Mouse (Mus musculus): ENCODE results near the gene Rgs8. TPM values are rescaled to one million over a fixed set of nuclear protein-coding genes. Genes with fewer than 3 reads are reported as not detected.

Gene Rgs8
- polyA plus RNA-seq, 1 experiment from 2014 or later = 0.23 TPM

DNA sequence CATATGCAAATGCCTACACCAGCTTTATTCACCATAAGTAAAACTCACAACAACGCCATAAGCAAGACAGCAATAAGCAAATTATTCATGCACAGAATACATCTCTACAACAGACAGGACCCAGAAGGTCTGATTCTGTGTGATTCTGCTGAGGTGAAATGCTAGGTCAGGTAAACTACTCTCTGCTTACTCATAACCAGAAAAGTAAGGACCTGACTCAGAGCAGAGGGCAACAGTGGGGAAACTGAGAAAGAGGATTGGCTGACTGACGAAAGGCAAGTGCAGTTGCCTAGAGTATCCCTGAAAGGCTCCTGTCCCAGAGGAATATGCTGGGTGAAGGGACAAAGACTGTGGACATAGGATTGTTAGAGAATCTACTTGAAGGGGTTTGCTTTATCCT is 59.8 kb downstream of the Rgs8 start:
- Histone ChIP-seq H3K9me3 (no peaks in the 10 kb centered on the region), H3K4me2 (replicated peaks) (no peak overlapping the region), H3K9ac (no peak overlapping the region), H3K4me3 (replicated peaks) (no peak overlapping the region), H3K4me1 (replicated peaks) (peaks cover 9% of the 10 kb centered on the region; the same call in 1 of the 2 replicates), H3K27me3 (replicated peaks) (no peaks in the 10 kb centered on the region; the same call in 1 of the 2 replicates), H3K27ac (no peak overlapping the region), H3K36me3 (no peaks in the 10 kb centered on the region)
- no peak for ATAC-seq
- WGBS = 90% methylated on average over 2 of the region's 2 CpGs

DNA sequence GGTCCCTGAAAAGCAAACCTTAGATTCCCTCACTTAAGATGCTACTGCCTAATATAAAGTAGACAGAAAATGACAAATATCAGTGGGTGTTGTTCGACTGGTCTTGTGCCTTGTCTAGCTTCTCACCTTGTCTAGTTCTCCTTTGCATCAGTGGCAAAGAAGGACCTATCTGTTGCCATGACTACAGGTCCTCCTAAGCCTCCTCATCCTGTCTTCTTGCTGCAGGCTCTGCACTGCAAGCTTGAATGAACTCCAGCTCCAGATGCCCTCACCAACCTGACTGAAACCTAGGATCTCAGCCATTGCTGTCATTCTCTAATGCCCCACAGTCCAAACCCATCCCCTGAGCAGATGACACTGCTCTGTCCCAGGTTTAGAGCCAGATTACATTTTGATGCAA is 65.2 kb downstream of the Rgs8 start:
- H3K4me3 ChIP-seq (replicated peaks) = no peak overlapping the region
- no peak overlapping the region for H3K4me2 ChIP-seq (replicated peaks)
- 79% methylated on average over 1 of the region's 1 CpGs for WGBS
- no peaks in the 10 kb centered on the region for H3K9me3 ChIP-seq
- no peaks in the 10 kb centered on the region for H3K36me3 ChIP-seq
- no peaks in the 10 kb centered on the region; the same call in 1 of the 2 replicates for H3K27me3 ChIP-seq (replicated peaks)
- H3K27ac ChIP-seq = no peak overlapping the region
- ATAC-seq = no peak
- no peaks in the 10 kb centered on the region for H3K4me1 ChIP-seq (replicated peaks)
- no peak overlapping the region for H3K9ac ChIP-seq

DNA sequence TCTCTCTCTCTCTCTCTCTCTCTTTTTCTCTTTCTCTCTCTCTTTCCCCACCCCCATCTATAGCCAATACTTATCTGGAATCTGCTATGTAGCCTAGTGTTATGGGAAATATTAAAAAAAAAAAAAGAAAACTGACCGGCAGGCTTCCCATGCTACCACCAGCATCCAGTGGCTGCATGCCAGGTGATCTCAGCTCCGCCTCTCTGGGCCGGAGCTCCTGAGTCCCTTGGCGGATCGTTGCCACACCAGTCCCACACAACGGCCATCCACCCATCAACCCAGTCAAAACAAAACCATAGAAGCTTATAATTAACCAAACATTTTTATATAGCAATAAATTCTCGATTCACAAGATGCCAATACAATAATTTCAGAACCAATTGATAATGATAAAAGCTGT is 68.1 kb downstream of the Rgs8 start:
- 82% methylated on average over 7 of the region's 7 CpGs for WGBS
- no peak for ATAC-seq
- Histone ChIP-seq H3K36me3 (no peaks in the 10 kb centered on the region), H3K27me3 (replicated peaks) (no peaks in the 10 kb centered on the region), H3K4me1 (replicated peaks) (no peaks in the 10 kb centered on the region), H3K9ac (no peak overlapping the region), H3K27ac (no peak overlapping the region), H3K9me3 (no peaks in the 10 kb centered on the region), H3K4me3 (replicated peaks) (no peak overlapping the region), H3K4me2 (replicated peaks) (no peak overlapping the region)

DNA sequence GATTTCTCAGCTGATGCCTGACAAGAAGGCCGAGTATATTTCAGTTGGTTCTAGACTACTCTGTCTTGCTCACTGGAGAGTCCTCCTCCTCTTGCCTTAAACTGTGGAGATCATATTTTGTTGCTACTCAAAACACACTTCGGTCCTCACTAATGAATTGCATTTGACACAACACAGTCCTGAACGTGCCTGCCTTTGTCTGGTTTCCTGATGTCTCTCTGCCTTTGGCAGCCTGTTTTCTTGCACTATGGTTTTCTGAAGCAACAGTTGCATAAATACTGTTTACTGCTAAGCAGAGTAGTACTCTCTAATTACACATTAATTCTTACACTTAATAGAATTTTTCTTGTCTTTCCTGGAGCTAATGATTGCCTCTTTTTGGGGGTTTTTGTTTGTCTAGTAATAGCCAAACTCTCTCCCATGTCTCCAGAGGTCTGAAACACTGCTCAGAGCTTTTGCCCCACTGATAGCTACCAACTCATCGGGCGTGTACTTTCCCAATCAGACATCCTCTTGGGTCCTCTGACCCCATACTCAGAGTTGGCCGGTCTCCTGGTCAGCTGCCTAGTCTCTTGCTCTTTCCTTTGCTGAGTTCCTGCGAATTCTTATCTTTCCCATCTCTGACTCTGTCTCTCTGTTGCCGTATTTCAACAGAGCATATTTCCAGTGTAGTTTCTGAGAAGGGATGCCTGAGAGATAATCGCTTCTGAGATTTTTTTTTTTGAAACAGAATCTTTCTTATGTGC is 68.9 kb downstream of the Rgs8 start:
- ATAC-seq = no peak
- WGBS = 78% methylated on average over 9 of the region's 9 CpGs
- no peak overlapping the region for H3K4me2 ChIP-seq (replicated peaks)

DNA sequence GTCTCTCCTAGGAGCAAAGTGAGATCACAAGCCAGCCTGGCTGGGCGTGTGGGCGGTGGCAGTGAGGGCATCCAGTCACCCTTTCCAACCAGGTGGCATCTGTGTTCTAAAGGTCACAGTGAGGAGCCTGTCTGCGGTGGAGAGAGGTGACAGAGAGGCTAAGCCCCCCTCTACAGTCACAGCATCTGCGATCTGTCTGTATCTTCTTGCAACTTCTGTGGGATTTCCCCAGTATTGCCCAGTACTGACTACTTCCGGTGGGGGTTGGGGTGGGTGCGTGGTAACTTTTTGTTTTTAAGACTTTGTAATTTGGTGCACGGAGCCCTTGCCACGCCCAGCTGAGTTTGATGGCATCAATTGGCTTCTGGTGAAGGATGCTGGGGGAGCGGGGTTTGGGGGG is 70.6 kb downstream of the Rgs8 start:
- H3K27ac ChIP-seq = no peak overlapping the region
- no peaks in the 10 kb centered on the region for H3K27me3 ChIP-seq (replicated peaks)
- H3K4me3 ChIP-seq (replicated peaks) = no peak overlapping the region
- 73% methylated on average over 9 of the region's 9 CpGs for WGBS
- H3K4me1 ChIP-seq (replicated peaks) = no peaks in the 10 kb centered on the region
- no peak overlapping the region for H3K4me2 ChIP-seq (replicated peaks)
- no peak for ATAC-seq
- H3K9me3 ChIP-seq = no peaks in the 10 kb centered on the region
- no peaks in the 10 kb centered on the region for H3K36me3 ChIP-seq
- H3K9ac ChIP-seq = no peak overlapping the region

More for the DNA sequence above, 68.9 kb downstream of the Rgs8 start:
- Histone ChIP-seq H3K27me3 (replicated peaks) (no peaks in the 10 kb centered on the region), H3K4me3 (replicated peaks) (no peak overlapping the region), H3K36me3 (no peaks in the 10 kb centered on the region), H3K4me1 (replicated peaks) (no peaks in the 10 kb centered on the region), H3K27ac (no peak overlapping the region), H3K9me3 (no peaks in the 10 kb centered on the region), H3K9ac (no peak overlapping the region)

DNA sequence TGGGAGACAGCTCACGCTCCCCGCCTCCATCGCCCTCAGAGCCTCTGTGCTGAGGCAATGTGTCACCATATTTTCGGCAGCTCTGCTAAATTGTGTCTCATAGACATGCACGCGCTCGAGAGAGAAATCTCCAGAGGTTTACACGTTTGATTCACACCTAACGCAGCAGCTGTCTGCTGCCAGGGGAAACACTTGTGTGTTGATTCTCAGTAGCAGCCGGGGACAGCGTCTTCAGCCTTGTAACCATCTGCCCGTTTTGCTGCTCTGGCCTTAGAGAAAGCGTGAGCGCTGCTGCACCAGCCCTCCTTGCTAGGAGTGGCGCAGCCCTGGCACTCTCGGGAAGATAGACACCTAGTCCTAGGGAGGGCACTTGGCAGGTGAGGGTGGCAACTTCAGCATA is 73.8 kb downstream of the Rgs8 start:
- Histone ChIP-seq H3K27me3 (replicated peaks) (no peaks in the 10 kb centered on the region), H3K4me2 (replicated peaks) (no peak overlapping the region), H3K27ac (no peak overlapping the region), H3K4me3 (replicated peaks) (no peak overlapping the region), H3K36me3 (no peaks in the 10 kb centered on the region), H3K4me1 (replicated peaks) (no peaks in the 10 kb centered on the region), H3K9ac (no peak overlapping the region), H3K9me3 (no peaks in the 10 kb centered on the region)
- no peak for ATAC-seq
- 81% methylated on average over 16 of the region's 16 CpGs for WGBS

DNA sequence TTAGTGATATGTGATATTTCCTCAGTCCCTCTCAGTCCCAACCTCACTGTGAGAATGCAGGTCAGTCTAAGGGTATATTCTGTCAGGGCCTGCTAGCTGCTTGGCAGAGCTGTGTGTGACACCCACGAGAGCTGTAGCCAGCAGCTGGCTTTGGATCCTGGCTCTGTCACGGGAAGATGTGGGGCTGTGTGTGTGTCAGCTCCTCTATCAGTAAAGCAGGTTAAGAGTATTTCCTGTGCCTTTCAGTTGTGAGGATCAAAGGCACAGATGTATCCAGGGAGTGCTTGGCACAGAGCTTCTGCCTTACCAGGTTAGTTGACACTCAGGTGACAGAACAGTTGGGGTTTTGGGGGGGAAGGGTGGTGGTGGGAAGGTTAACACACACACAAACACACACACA is 77.0 kb downstream of the Rgs8 start:
- Histone ChIP-seq H3K9ac (no peak overlapping the region), H3K9me3 (no peaks in the 10 kb centered on the region), H3K27me3 (replicated peaks) (no peaks in the 10 kb centered on the region), H3K27ac (no peak overlapping the region), H3K36me3 (no peaks in the 10 kb centered on the region), H3K4me2 (replicated peaks) (no peak overlapping the region), H3K4me3 (replicated peaks) (no peak overlapping the region), H3K4me1 (replicated peaks) (no peaks in the 10 kb centered on the region)
- ATAC-seq = no peak
- 54% methylated on average over 2 of the region's 2 CpGs for WGBS

DNA sequence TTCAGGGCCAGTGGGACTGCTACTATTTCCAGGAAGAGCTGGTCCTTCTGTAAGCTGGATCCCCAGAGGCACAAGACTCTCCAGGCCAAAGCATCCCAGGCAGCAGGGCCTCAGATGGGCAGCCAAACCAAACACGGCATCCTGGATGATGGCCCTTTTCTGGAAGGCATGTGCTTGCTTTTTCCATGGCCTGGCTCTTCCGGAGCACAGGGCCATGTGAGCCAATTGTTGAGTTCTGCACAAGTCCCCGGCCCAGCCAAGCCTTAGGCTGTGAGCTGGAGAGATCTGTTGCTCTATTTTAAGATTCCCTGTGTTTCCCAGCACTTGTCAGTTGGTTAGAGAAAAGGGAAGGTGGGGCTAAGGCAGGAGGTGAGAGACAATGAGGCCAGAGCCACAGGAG is 77.8 kb downstream of the Rgs8 start:
- Histone ChIP-seq H3K9ac (no peak overlapping the region), H3K9me3 (no peaks in the 10 kb centered on the region), H3K36me3 (no peaks in the 10 kb centered on the region), H3K4me1 (replicated peaks) (no peaks in the 10 kb centered on the region), H3K27ac (no peak overlapping the region), H3K27me3 (replicated peaks) (no peaks in the 10 kb centered on the region), H3K4me2 (replicated peaks) (no peak overlapping the region), H3K4me3 (replicated peaks) (no peak overlapping the region)
- WGBS = 53% methylated on average over 3 of the region's 3 CpGs
- no peak for ATAC-seq

DNA sequence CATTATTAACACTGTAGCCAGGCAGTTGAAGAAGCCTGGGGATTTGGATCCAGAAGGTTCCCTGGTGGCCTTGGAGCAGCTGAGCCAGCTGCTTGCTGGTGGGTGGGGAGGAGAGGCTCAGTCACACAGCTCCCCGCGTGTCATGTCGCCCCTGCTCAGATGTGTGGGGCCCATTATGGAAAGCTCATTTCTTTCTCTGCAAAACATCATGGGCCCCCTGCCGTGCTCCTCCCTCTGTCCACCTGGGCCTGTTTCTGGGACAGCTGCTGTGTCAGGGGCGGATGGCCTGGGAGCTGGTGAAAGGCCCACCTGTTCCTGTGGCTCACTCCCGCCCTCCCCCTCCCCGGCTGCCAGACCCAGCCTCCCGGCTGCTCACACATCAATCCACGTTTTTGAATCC is 80.4 kb downstream of the Rgs8 start:
- H3K4me1 ChIP-seq (replicated peaks) = no peaks in the 10 kb centered on the region
- no peak for ATAC-seq
- WGBS = 50% methylated on average over 9 of the region's 9 CpGs
- no peaks in the 10 kb centered on the region for H3K36me3 ChIP-seq
- no peak overlapping the region for H3K4me2 ChIP-seq (replicated peaks)
- H3K27ac ChIP-seq = no peak overlapping the region
- peaks cover 8% of the 10 kb centered on the region; the same call in 1 of the 2 replicates for H3K27me3 ChIP-seq (replicated peaks)
- H3K9ac ChIP-seq = no peak overlapping the region
- no peaks in the 10 kb centered on the region for H3K9me3 ChIP-seq
- no peak overlapping the region for H3K4me3 ChIP-seq (replicated peaks)

DNA sequence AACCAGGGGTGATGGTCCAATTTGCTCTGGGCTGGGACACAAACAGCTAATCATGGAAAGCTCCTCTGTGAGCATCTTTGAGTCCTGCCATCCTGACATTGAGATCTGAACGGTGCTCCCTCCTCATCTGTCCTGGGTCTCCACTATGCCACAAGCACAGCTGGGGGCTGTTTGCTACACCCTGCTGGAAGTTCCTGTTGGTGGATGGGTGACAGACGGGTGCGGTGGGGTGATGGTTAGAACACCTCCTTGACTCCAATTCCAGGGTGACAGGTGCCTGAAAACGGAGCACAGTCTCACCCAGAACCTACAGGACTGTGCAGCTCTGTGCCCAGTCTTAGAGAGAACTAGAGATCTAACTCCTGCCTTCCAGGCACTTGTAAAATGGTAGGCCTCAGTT is 82.0 kb downstream of the Rgs8 start:
- no peaks in the 10 kb centered on the region for H3K4me1 ChIP-seq (replicated peaks)
- H3K27ac ChIP-seq = no peak overlapping the region
- 78% methylated on average over 4 of the region's 4 CpGs for WGBS
- no peaks in the 10 kb centered on the region for H3K36me3 ChIP-seq
- no peak overlapping the region for H3K9ac ChIP-seq
- H3K9me3 ChIP-seq = no peaks in the 10 kb centered on the region
- H3K4me3 ChIP-seq (replicated peaks) = no peak overlapping the region
- H3K27me3 ChIP-seq (replicated peaks) = peaks cover 24% of the 10 kb centered on the region
- no peak for ATAC-seq
- H3K4me2 ChIP-seq (replicated peaks) = no peak overlapping the region

DNA sequence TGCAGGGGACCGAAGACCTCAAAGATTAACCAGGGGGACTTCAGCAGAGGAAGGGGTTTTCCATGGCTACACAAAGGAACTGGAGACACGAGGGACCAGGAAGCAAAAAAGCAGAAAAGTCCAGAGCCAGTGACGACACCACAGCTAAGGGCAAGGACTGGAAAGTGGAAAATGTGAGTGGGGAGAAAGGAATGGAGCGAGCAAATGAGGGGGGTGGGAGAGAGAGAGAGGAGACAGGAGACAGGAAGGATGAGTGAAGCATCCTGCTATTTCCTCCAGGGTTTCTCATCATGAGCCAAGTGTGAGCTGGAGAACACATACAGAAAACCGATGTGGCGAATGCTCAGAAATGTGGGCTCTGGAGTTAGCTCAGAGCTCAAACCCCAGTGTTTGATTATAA is 83.3 kb downstream of the Rgs8 start:
- Histone ChIP-seq H3K4me2 (replicated peaks) (no peak overlapping the region), H3K4me1 (replicated peaks) (peaks cover 4% of the 10 kb centered on the region; the same call in 1 of the 2 replicates), H3K9me3 (no peaks in the 10 kb centered on the region), H3K4me3 (replicated peaks) (no peak overlapping the region), H3K27me3 (replicated peaks) (peaks cover 34% of the 10 kb centered on the region), H3K9ac (no peak overlapping the region), H3K36me3 (no peaks in the 10 kb centered on the region), H3K27ac (no peak overlapping the region)
- no peak for ATAC-seq
- 55% methylated on average over 6 of the region's 6 CpGs for WGBS

DNA sequence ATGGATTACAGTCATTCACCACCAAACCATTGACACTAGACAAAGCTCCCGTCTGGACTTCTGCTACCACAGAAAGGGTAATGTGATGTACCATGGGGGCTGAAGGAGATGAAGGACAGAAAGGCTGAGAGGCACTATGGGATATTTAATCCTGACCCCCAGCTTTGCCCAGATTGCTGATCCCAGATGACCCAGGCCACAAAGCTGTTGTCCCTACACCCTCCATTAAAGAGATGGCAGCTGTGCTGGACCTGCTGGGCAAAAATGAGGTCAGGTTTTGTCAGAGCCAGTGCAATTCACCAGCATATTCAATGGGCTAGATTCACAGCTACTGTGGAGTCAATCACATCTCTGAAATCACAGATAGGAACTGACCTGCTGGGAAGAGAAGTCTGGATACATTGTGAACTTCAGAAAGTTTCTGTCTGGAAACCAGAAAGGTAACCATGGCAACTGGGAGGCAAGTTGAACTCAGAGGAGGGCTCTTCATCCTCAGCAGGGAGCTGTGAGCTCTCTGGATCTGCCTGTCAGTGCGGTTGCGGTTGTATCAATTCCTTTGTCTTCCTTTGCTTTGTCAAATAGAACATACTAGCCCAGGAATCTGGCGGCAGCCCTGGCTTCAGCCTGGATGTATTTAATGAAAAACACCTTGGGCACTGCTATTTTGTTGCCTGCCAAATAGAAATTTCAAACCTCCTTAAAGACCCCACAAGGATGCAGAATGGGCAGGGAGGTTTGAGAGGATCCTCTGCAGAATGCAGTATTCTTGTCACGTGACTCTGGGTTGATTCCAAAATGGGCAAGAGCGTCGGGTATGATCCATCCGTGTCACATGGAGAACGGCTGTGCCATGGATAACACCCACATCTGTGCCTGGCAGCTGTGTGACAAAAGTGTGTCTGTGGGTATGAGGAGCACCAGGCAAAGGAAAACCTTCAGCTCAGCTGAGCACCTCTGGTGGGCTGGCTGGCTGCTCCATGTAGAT is 84.6 kb downstream of the Rgs8 start:
- ATAC-seq = no peak
- no peak overlapping the region for H3K27ac ChIP-seq
- whole genome bisulfite sequencing = 66% methylated on average over 9 of the region's 9 CpGs
- H3K9ac ChIP-seq = no peak overlapping the region
- H3K4me2 ChIP-seq (replicated peaks) = no peak overlapping the region
- peaks cover 39% of the 10 kb centered on the region for H3K27me3 ChIP-seq (replicated peaks)
- peaks cover 4% of the 10 kb centered on the region; the same call in 1 of the 2 replicates for H3K4me1 ChIP-seq (replicated peaks)
- no peaks in the 10 kb centered on the region for H3K36me3 ChIP-seq
- H3K9me3 ChIP-seq = no peaks in the 10 kb centered on the region
- H3K4me3 ChIP-seq (replicated peaks) = no peak overlapping the region
